Mouse (Mus musculus) heart, postnatal 14 days (tissue): ENCODE results near the gene Cyp2j7. TPM values are rescaled to one million over a fixed set of nuclear protein-coding genes. Genes with fewer than 3 reads are reported as not detected.
"Not testable (repeated sequence)": the region's sequence is repeated elsewhere in the genome, so short reads cannot be mapped to it uniquely, and the experiment has no call there.

Source experiments
- DNase-seq, 2 experiments: peaks; one replicate each; pipeline ENCODE4 v3.0.0; 2021 to 2022
- intact Hi-C: fragments of 180-260 bp; cut with DNase I; formaldehyde crosslinking; loops from one replicate; pipeline ENCODE4 v1.15.1; 2025
- long read RNA-seq, 2 experiments: library from polyadenylated mRNA; stranded (forward); transcript quantifications; one replicate each; pipeline ENCODE4 v2.0.0; 2021
- total RNA-seq, 2 experiments: library from RNA; stranded (reverse); gene quantifications; 2 replicates each; pipeline ENCODE4 v1.2.3; 2021

The Cyp2j7 gene
- not detected for total RNA-seq
- long read RNA-seq, experiment 1: 0 reads
- long read RNA-seq, experiment 2: 0 reads

- DNase-seq: no peak
- intact Hi-C loops: no loop called here
These were observed at the start of gene Cyp2j7 for GRCm38 (mm10) chr4:96236559-96236958. Gene Cyp2j7 (minus strand): TSS chr4:96236659.

- intact Hi-C loops: loop anchor here (10.0 kb wide), 1 partner anchor 248 kb away; no protein-coding TSS in a partner anchor
- not testable (repeated sequence) for DNase-seq
These were observed 40.4 kb upstream of the Cyp2j7 start for GRCm38 (mm10) chr4:96276896-96277295.

- DNase-seq: peak; percentile 18 to 54
- intact Hi-C loops: loop anchor here (2.0 to 10.0 kb wide), 2 partner anchors 251 to 411 kb away; no protein-coding TSS in a partner anchor
These were observed 37.4 kb upstream of the Cyp2j7 start for GRCm38 (mm10) chr4:96273907-96274306.

GRCm38 (mm10) chr4:96196701-96197100 lies 39.8 kb downstream of the Cyp2j7 start:
- intact Hi-C loops: no loop called here

DNA sequence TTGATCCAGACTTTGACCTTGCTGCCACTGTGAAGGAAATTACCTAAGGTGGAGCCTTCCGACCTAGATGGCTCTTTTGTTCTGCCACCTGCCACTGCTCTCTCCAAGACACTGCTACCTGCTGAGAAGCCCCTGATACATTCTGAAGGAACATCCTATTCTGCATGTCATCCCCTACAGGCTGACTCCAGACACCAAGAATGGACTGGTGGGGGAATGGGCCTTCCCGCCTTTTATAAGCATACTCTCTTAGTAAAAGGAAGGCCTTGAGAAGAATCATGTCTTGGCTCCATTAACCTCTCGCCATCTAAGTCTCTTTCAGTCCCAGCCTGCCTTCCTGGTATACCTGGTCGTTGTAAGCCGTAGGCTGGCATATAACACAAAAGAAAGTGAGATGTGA lies 47.1 kb downstream of the Cyp2j7 start:
- DNase-seq, intact Hi-C loops: not testable (repeated sequence)

More at GRCm38 (mm10) chr4:96196701-96197100, 39.8 kb downstream of the Cyp2j7 start:
- no peak for DNase-seq

DNA sequence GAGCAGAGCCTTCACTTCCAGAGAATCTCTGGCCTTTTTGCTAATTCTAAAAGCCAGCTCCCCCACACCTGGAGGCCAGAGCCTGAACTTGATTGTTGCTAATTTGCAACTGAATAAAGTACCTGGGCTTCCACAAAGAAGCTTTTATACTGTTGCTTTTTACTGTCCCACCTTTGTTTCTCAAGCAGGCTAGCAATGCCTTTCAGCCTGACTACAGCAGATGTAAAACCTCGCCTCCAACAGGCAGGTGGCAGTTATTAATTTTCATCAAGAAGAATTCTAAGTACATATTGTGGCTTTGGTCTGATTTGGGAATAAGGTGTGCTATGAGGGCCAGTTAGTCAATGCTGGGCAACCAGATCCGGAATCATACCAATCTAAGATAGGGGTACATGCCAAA lies 47.8 kb downstream of the Cyp2j7 start:
- DNase-seq, intact Hi-C loops: not testable (repeated sequence)

DNA sequence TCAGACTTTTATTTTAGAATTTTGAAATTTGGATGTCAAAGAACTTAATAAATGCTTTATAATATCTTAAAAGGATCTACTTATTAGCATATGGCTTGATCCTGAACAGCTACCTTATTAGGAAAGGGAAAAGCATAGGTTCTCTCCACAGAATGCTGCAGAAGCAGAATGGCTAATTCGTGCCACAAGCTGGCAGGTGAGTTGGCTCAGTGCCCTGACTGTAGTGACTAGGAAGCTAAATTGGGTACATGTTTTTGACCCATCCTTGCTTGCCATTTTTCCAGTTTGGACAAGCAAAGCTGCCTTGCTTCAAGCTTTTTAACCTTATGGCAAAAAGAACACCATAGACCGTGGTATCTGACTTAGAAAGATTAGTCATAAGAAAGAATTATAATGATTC lies 48.3 kb downstream of the Cyp2j7 start:
- DNase-seq, intact Hi-C loops: not testable (repeated sequence)

GRCm38 (mm10) chr4:96184716-96185115 lies 51.7 kb downstream of the Cyp2j7 start:
- intact Hi-C loops, DNase-seq: not testable (repeated sequence)

GRCm38 (mm10) chr4:96162839-96163238 lies 73.6 kb downstream of the Cyp2j7 start:
- intact Hi-C loops: no loop called here
- DNase-seq: no peak

DNA sequence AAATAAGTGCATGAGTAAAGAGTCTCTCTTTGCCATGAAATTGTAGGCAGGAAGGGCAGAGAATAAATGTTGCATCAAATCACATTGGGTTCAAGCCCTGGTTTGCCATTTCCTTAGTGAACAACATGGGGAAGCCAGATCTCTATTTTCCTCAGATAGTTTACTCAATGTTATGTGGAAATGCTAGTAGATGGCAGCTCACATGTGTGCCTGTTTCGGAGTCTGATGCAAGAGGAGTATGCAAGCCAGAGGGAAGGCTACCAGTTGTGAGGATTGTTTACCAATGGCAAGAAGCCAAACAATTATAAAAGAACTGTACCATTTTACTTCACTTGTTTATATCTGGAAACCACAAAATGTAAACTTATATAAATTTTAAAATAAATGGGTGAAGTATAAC lies 74.9 kb downstream of the Cyp2j7 start:
- intact Hi-C loops: no loop called here
- no peak for DNase-seq

Other genes with a start within 250 kb of the Cyp2j7 start
- gene Cyp2j13, start 159.1 kb downstream of the Cyp2j7 start, total RNA-seq: not detected
- gene Cyp2j12, start 95.5 kb downstream of the Cyp2j7 start, total RNA-seq: not detected
- not detected for gene Cyp2j11, start 112.0 kb upstream of the Cyp2j7 start, total RNA-seq